8 mouse cellular contexts compared by ENCODE assay signal in genomic region chr5:20702480-20703303, GRCm38 (mm10).
A peak's percentile ranks its signal among the peaks of the same experiment; 100 is the strongest.
DNase-seq lines count a peak whose midpoint lies in the region; ATAC-seq and TF ChIP-seq lines count a peak whose summit lies in the region.

No protein-coding gene starts in this region.

- peak overlapping the region; percentile 62 for H3K4me3 ChIP-seq in forebrain, postnatal 0 days (ENCODE audit: low read depth, low read length)
- H3K4me3 ChIP-seq in limb, embryonic 14.5 days (replicated peaks; ENCODE audit: low read length) = peak overlapping the region; percentile 70
- peak overlapping the region; percentile 33 for H3K4me3 ChIP-seq in myocyte

- peak overlapping the region; percentile 79 for H3K9ac ChIP-seq in forebrain, postnatal 0 days
- peak overlapping the region; percentile 93 for H3K9ac ChIP-seq in limb, embryonic 14.5 days (ENCODE audit: low read depth, low read length, severe bottlenecking)

- no peaks in the 10 kb centered on the region for H3K36me3 ChIP-seq in forebrain, postnatal 0 days (ENCODE audit: insufficient read depth)
- H3K36me3 ChIP-seq in limb, embryonic 14.5 days (ENCODE audit: control insufficient read depth, insufficient read depth, low read length) = no peaks in the 10 kb centered on the region
- H3K36me3 ChIP-seq in myocyte (ENCODE audit: control insufficient read depth, insufficient read depth) = no peaks in the 10 kb centered on the region

- H3K4me2 ChIP-seq in forebrain, postnatal 0 days (ENCODE audit: low read depth) = peak overlapping the region; percentile 91
- H3K4me2 ChIP-seq in limb, embryonic 14.5 days (replicated peaks; ENCODE audit: low read depth, low read length, severe bottlenecking) = peak overlapping the region; percentile 79
- peak overlapping the region; percentile 93 for H3K4me2 ChIP-seq in myocyte (ENCODE audit: low read depth)

- H3ac ChIP-seq in myocyte (ENCODE audit: control insufficient read depth, insufficient read length) = peak overlapping the region; percentile 94

- TF ChIP-seq POLR2A in limb, embryonic 14.5 days (IDR thresholded peaks at IDR 0.05; ENCODE audit: borderline replicate concordance, extremely low read depth, insufficient read depth, insufficient read length) = no peak
- TF ChIP-seq POLR2A in myocyte (IDR thresholded peaks at IDR 0.05; ENCODE audit: insufficient read length, low read depth) = no peak

- H3K9me3 ChIP-seq in forebrain, postnatal 0 days (ENCODE audit: low read length) = no peaks in the 10 kb centered on the region
- no peaks in the 10 kb centered on the region for H3K9me3 ChIP-seq in limb, embryonic 14.5 days (ENCODE audit: control insufficient read depth, low read length)

- DNase-seq in urinary bladder, postnatal 25 days (ENCODE audit: low spot score) = peak; percentile 26
- DNase-seq in urinary bladder, postnatal 14 days (ENCODE audit: low spot score) = no peak
- peak; percentile 48 for DNase-seq in cerebellum, adult 11-12 months
- peak; percentile 75 for DNase-seq in forebrain, postnatal 0 days
- peak; percentile 66 for DNase-seq in limb, embryonic 14.5 days (ENCODE audit: low spot score)
- DNase-seq in thymus, postnatal 25 days = peak; percentile 5

- peak; percentile 52 for ATAC-seq in forebrain, postnatal 0 days
- peak; percentile 36 for ATAC-seq in inflammation-experienced regulatory T-cells, adult 6 months
- ATAC-seq in limb, embryonic 14.5 days (ENCODE audit: low FRiP score, low read depth) = peak; percentile 12

- peaks cover 8% of the 10 kb centered on the region for H3K79me2 ChIP-seq in myocyte (ENCODE audit: control insufficient read depth, insufficient read depth)

- TF ChIP-seq CTCF in forebrain, postnatal 0 days (IDR thresholded peaks at IDR 0.05; ENCODE audit: low read depth) = peak; percentile 68

- H3K27ac ChIP-seq in forebrain, postnatal 0 days (ENCODE audit: low read depth, low read length) = peak overlapping the region; percentile 98
- H3K27ac ChIP-seq in limb, embryonic 14.5 days (replicated peaks; ENCODE audit: low read depth, low read length) = peak overlapping the region; percentile 97

- no peaks in the 10 kb centered on the region for H3K27me3 ChIP-seq in forebrain, postnatal 0 days (ENCODE audit: insufficient read depth, low read length)
- H3K27me3 ChIP-seq in limb, embryonic 14.5 days (ENCODE audit: control insufficient read depth, insufficient read depth, low read length) = no peaks in the 10 kb centered on the region
- H3K27me3 ChIP-seq in myocyte (ENCODE audit: control insufficient read depth, insufficient read depth, insufficient read length) = no peaks in the 10 kb centered on the region

- no peaks in the 10 kb centered on the region; the same call in 1 of the 2 replicates for H3K4me1 ChIP-seq in forebrain, postnatal 0 days (ENCODE audit: insufficient read depth)
- H3K4me1 ChIP-seq in limb, embryonic 14.5 days (ENCODE audit: control insufficient read depth, insufficient read depth, low read length) = no peaks in the 10 kb centered on the region

- 2% methylated on average over 57 of the region's 57 CpGs for WGBS in forebrain, postnatal 0 days
- under 1% methylated on average over 51 of the region's 57 CpGs for WGBS in limb, embryonic 14.5 days

TF ChIP-seq in myocyte, 11 proteins besides CTCF, POLR2A, EP300 and RAD21:
- TF ChIP-seq MAX (IDR thresholded peaks at IDR 0.05; ENCODE audit: low read depth) (no peak), MYOD1 (IDR thresholded peaks at IDR 0.05; ENCODE audit: control insufficient read depth in 1 of 3, insufficient read length in 2 of 3, low read depth in 2 of 3) (no peak), USF1 (IDR thresholded peaks at IDR 0.05; ENCODE audit: low read depth) (no peak), TCF12 (IDR thresholded peaks at IDR 0.05; ENCODE audit: insufficient read depth, poor library complexity, severe bottlenecking) (no peak), POLR2AphosphoS2 (IDR thresholded peaks at IDR 0.05; ENCODE audit: insufficient read length, low read depth) (no peak)
